Mouse (Mus musculus) ES-Bruce4 (cell line): Measurements from ENCODE around the gene Gm28551.

Experiments used
- CTCF ChIP-seq: IDR thresholded peaks from one replicate; pipeline ENCODE4 v1.8.1; 2011; ENCODE audit warnings: low read depth, low read length
- EP300 ChIP-seq: IDR thresholded peaks from 2 replicates; pipeline ENCODE4 v1.6.1; 2011; ENCODE audit warnings: low read depth, low read length; ENCODE audit not compliant: insufficient read depth
- POLR2A ChIP-seq: IDR thresholded peaks from one replicate; pipeline ENCODE4 v1.8.1; 2011; ENCODE audit warnings: low read length; ENCODE audit not compliant: insufficient read depth

DNA sequence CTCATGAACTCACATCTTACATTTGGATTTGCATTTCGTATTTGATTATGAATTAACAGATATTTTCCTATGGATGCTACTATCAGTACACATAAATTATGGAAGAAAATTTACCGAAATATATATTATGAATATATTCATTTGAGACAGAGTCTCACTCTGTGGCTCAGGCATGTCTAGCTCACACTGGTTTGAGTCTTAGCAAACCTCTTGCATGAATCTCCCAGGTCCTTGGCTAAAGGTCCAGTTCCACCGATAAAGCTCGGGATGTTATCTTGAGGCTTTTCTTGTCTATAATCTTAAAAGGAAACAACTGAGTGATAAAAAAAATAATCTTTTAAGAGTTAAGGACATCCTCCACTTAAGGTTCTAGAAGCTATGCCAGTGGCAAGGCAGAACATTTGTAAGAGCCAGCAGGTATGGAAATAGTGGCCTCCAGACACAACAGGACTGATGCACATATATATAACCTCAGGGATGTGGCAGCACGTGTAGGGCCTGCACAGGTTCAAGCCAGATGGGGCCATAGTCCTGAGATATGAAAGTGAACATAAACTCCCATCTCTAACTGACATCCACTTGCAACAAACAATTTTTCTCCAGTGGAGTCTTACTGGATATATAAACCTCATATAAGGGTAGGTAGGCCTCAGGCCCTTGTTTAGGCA lies 27.5 kb downstream of the Gm28551 start:
- TF ChIP-seq POLR2A, result no peak
- TF ChIP-seq CTCF, result no peak
- TF ChIP-seq EP300, result no peak
